Mouse (Mus musculus) C2C12 (cell line): ENCODE measurements at regions not wholly inside any gene's neighbourhood (a gene's known extent, or its start where the extent isn't known, plus 50 kb on each side); places are given as distances from the start of the nearest gene placed in this dataset.

Source experiments
- CTCF ChIP-seq: IDR thresholded peaks from one replicate; pipeline ENCODE4 v1.5.1; 2011; ENCODE audit not compliant: control insufficient read depth, insufficient read depth, insufficient read length
- FOSL1 ChIP-seq: IDR thresholded peaks from one replicate; pipeline ENCODE4 v1.8.0; 2011; ENCODE audit warnings: mild to moderate bottlenecking, low read length; ENCODE audit not compliant: poor library complexity, insufficient read depth, severe bottlenecking
- USF1 ChIP-seq: IDR thresholded peaks from one replicate; pipeline ENCODE4 v1.6.1; 2011; ENCODE audit warnings: low read depth, mild to moderate bottlenecking, control low read depth, moderate library complexity

GRCm38 (mm10) chr13:35405384-35405783 lies 254.2 kb upstream of the Cdyl start:
- no peak for TF ChIP-seq FOSL1
- TF ChIP-seq CTCF, result no peak
- TF ChIP-seq USF1, result no peak
